Mouse (Mus musculus) 3134 (cell line): Measurements from ENCODE around the gene C1rl.
"Not testable (repeated sequence)": the region's sequence is repeated elsewhere in the genome, so short reads cannot be mapped to it uniquely, and the experiment has no call there.

ENCODE experiments used
- DNase-seq: peaks from one replicate; pipeline ENCODE4 v3.0.0-alpha.2; 2011; ENCODE audit warnings: low spot score; ENCODE audit not compliant: insufficient read length; ENCODE audit errors: extremely low read depth

C1rl gene

DNA sequence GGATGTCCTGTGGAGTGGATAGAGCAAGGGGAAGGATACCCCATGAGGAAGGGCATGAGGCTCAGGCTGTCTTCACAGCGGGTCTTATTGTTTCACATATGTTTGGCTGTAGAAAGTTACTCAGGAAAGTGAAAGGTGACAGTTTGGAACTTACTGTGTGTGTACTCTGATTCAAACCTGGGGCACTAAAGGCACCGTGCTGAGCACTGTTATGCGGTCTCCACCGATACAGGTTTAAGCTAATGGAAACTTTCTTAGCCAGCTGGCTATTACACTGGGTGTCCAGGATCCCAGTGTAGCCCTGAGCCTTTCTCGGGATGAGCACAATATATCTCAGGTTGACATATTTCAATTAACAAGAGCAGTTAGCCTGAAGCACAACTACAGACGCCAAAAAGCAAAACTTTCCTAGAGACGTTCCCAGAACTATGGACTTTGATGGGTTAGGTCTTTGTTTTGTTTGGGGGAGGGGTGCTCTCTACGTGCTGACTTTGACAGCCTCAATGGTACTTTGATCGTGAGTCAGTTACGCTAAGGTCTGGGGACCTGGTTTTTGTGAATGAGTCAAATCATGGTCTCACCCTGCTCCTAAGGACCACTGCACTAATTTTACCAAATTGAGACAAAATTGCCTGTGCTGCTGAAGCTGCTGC is 7.1 kb downstream of the C1rl start:
- DNase-seq: no peak

DNA sequence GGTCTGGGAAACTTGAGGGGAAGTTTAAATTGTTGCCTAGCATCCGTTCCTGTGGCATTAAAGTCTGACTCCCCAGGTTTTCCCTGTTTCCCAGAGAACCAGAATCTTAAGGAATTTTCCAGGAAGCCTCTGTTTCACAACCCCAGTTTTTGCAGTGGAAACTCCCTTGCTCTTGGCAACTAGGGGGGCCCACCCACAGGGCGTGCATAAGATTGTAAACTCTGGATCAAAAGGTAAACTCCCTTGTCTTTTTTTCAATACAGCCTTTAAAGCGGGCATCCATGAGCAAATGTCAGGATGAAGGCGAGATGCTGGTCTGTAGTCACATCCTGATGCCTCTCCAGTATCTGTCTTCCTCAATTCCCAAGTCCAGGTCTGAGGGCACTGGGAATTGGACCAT is 8.6 kb downstream of the C1rl start:
- no peak for DNase-seq

DNA sequence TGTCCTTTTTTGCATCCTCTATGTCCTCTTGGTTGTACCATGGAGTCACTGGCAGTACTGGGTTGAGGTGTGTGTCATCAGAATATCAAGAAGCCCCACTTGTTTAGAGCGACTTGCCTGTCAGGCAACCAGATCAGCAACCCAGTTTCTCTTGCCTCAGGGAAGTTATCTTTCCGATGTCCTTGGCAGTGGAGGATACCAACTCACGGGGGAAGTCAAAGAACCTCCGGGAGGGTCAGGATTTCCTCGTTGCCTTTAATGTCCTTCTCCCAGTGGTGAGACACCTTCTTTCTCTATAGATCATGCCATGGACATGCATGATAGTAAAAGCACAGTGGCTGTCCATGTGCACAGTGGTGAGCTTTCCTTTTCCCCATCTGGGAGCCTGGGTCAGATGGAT is 9.1 kb downstream of the C1rl start:
- no peak for DNase-seq

DNA sequence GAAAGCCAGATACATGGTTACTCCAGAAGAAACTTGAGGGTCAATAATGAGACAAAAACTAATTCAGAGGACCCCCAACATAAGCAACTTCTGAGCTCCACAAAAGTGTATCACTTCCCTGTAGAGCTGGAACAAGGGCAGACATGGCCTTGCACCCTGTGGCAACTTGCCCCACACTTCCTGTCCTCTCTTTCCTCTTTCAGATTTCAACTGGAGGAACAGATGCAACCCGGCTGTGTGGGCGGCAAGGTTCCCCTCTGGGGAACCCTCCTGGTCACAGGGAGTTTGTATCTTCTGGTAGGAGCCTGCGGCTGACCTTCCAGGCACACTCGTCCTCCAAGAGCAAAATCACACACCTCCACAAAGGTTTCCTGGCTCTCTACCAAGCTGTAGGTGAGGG is 12.1 kb downstream of the C1rl start:
- no peak for DNase-seq

DNA sequence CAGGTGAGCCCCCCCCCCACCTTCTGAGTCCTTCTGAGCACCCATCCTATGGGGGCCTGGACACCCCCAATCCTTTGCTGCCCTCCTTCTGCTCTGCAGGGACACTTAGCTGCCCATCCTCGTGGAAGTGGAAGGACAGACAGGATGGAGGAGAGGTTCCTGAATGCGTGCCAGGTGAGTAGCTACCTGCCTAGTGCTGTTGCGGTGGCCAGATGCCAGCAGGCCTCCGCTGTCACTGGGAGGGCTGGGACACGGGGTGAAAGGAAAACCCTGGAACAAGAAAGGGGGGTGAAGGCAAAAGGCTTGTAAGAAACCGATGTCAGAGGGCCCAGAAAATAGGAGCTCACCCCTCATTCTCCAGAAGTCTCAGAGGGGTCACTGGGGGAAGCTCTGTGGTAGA is 14.1 kb downstream of the C1rl start:
- no peak for DNase-seq

DNA sequence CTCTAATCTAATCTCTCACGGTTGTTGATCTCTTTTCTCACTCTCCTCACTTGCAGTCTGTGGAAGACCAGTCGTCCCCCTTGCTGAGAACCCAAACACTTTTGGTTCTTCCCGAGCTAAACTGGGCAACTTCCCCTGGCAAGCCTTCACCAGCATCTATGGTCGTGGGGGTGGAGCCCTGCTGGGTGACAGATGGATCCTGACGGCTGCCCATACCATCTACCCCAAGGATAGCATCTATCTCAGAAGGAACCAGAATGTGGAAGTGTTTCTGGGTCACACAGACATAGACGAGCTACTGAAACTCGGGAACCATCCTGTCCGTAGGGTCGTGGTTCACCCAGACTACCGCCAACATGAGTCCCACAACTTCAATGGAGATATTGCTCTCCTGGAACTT is 15.4 kb downstream of the C1rl start:
- DNase-seq: no peak

DNA sequence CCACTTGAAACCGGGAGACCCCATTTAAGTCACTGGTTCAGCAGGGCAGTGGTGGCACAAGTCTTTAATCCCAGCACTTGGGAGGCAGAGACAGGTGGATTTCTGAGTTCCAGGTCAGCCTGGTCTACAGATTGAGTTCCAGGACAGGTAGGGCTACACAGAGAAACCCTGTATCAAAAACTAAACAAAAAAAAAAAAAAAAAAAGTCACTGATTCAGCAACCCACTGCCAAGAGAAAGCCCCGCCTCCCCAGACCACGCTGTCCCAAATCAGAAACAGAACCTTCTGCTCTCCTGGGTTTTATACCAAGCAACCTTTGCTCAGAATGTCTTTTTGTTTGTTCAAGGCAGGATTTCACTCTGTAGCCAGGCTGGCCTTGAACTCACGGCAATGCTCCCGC is 16.3 kb downstream of the C1rl start:
- not testable (repeated sequence) for DNase-seq

DNA sequence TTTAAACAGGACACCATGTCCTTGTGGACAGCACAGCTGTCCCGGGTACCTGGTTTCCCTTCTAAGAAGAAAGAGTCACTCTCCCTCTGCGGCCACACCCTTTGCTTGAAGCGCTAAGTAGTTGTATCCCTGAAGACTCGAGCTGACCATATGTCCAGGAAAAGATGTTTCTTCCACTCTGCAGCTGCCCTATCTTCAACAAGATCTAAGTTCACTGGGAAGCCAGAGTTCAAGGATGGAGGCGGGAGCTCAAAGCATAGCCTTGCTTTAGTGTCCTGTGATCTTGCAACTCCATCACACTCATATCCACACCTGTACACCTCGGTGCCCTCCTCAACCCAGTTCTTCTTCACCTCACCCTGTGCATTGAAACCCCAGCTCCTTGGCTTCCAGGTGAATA is 19.0 kb downstream of the C1rl start:
- no peak for DNase-seq

DNA sequence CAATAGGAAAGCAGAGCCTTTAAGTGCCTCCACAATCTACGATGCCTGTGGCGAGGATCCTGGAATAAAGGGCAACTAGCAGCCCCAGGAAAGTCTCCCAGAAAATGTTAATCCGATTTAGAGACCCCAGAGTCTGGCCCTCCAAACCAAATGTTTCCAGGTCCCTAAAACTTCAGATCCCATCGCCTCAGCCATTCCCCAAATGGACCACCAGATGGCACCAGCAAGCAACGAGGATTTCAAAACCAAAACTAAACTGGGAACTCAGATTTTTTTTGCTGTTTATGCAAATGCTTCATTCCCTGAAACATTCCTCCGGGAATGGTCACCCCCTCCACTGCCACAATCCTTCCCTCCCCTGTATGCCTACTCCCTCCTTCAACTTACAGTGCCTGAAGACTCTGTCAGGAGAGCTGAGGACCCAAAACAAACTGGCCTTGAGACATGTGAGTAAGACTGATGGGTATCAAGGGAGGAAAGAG is 19.5 kb downstream of the C1rl start, which contains the start of gene C1ra:
Gene C1ra, plus strand, starts transcription at position 51 of the 482 bp plus-strand sequence.
- DNase-seq: peak; percentile 54

DNA sequence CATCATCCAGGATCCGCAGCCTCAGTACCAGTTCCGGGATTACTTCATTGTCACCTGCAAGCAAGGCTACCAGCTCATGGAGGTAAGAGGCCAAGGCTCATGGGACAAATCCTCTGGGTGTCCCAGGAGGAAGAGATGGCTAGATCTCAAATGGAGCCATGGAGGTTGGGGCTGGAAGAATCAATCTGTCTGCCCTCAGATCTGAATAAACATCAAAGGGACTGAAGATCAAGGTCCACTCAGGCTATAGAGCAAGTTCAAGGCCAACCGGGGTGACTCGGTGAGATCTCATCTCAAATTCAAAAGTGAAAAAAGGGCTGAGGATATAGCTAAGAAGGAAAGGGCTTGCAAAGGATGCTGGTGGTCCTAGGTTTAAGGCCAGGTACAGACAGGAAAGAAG is 24.8 kb downstream of the C1rl start:
- DNase-seq: not testable (repeated sequence)

DNA sequence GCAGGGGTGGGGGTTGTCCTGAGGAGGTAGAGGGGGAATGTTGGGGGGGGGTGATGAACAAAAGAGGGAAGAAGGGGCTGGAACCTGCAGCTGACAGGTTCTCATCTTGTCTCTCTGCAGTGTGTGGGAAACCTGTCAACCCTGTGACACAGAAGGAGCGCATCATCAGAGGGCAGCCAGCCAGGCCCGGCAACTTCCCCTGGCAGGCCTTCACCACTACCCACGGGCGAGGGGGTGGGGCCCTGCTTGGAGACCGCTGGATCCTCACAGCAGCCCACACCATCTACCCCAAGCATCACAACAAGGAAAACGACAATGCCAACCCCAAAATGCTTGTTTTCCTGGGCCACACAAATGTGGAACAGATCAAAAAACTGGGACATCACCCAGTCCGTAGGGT is 29.2 kb downstream of the C1rl start:
- not testable (repeated sequence) for DNase-seq

DNA sequence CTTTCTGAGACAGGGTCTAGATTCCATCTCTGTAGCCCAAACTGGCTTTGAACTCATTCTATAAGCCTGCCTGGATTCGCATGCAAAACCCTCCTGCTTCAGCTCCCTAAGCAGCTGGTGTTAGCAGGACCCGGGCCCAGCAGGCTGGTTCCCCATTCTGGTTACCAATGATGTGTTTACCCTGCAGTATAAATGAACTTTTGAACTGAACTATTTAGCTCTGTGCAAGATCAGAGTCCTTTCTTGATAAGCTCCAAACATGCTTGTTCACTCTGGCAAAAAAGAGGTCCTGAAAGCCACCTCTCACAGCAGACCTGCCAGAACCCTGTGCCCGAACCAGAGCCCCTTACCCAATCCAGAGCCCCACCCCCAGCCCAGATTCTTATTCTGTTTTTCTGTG is 35.0 kb downstream of the C1rl start:
- no peak for DNase-seq

DNA sequence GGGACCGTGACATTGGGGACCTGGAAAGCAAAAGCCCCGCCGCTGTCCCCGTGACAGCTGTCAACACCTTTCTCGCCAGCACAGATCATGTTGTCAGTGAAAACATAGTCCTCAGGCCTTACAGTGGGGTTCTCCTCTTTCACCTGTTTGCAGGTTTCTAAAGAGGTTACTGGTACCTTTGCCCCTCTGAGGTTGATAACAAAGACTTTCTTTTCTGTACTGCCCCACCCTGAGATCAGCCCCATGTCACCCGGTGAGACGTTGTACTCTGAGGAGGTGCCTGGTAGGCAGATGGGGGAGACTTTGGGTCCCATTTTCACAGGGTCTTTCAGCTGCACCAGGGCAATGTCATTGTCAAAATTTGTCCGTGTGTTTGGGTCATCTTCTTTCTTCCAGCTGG is 38.2 kb downstream of the C1rl start:
- no peak for DNase-seq

DNA sequence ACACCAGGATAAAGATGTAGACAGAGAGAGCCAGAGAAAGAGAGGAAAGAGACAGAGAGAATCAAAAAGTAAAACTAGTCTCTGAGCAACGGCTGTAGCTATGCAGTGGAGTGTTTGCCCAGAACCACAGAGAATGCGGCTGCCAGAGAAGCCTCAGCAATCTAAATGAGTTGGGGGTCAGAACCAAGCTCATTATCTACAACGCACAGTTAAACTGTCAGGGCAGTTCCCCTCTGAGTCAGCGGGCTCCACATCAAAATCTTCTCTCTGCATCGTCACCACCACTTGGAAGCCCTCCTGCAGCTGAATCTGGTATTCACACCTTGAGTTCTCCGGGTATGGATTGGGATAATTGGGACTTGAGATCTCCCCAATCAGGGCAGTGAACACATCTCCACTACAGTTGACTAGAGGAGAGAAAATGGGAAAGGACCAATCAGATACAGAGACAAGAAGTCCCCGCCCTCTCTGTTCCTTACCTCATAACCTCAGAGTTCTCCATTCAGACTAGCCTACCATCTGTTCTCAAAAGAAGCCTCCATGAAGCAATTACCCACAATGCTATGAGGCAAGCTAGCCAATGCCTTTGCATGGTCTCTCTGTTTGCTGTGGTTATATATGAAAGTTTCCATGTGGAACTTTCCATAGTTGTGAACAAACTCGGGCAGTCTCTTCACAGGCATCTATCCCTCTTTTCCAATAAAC is 43.4 kb downstream of the C1rl start:
- DNase-seq: not testable (repeated sequence)

DNA sequence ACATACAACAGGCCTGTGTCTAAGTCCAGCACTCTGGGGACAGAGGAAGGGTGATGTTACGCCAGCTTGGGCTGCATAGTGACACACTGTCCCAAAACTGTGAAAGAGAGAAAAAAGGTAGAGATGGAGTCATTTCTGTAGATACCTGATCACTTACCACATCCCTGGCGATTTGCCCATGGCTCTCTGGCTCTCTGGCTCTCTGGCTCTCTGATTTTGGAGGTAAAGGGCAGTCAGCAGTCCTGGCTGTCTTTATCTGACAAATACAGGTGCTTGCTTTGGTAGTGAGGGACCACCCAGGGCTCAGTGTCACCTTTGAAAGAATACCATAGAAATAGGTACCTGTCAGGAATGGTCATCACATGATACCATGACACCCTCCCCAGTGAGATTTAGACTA is 48.3 kb downstream of the C1rl start:
- not testable (repeated sequence) for DNase-seq

DNA sequence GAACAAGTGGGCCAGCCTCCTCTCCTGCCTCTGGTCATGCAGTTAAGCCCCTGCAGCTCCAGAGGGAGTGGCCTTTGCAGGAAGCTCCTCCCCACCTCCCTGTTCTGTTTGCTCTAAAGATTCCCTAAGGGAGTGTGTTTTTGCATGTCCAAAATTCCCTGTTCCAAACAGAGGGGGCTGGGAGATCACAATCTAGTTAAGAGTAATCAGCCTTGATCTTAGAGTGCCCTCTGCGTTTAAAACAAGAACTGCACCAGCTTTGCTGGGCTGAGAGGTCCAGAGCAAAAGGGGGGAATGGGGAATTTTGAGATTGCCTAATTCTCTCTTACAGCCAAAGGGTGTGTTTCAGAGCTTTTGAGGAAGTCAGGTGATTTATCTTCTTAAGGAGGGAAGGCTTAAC is 49.4 kb downstream of the C1rl start, which contains the start of gene C1s1:
Gene C1s1, minus strand, starts transcription at position 76 of the 400 bp plus-strand sequence.
- peak; percentile 51 for DNase-seq

DNA sequence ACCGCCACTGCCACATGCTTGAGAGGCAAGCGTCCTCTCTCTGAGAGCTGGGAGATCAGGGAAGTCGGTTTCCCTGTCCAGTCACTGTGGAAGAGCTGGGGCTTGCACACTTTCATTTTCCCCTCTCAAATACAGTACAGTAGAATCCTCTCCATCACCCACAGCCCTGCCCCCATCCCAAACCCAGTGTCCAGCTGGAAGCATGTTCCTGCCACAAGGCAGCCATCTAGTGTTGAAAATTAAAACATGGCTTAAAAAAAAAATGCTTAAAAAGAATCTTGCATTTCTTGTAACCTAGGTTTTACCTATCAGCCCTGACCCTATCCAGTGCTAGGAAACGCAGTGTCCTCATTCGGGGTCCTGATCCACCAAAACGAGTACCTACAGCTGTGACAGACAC is 51.6 kb downstream of the C1rl start:
- peak; percentile 29 for DNase-seq

DNA sequence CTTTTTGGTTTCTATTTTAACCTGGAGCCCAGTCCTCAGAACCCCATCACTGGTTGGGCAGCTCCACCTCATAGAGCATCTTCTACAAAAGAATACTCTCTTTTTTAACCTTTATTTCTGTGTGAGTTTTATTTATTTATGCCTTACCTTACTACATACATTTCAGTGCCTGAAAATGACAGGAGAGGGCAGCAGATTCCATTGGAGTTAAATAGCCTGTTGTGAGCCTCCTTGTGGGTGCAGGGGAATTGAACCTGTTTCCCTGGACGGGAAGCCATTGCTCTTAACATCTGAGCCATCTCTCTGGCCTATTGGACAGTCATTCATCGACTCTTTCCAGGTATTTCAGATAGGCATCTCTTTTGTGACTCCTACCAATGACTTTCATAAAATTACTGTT is 52.5 kb downstream of the C1rl start:
- no peak for DNase-seq

DNA sequence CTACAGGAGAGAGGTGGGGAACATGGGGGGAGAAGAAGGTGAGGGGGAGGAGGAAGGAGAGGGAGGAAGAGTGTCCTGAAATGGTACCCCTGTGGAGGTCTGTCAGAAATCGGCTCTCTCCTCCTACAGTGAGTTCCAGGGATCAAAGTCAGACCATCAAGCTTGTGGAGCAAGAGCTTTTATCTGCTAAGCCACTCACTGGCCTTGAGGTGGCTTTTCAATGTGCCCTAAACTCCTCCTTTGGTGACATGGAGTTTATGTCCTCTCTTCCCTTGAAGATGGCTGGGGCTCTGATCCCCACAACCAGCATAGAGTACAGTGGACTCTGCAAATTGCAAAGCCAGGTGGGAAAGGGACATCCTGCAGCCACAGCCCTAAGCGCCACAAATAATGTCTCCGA is 55.1 kb downstream of the C1rl start:
- not testable (repeated sequence) for DNase-seq

DNA sequence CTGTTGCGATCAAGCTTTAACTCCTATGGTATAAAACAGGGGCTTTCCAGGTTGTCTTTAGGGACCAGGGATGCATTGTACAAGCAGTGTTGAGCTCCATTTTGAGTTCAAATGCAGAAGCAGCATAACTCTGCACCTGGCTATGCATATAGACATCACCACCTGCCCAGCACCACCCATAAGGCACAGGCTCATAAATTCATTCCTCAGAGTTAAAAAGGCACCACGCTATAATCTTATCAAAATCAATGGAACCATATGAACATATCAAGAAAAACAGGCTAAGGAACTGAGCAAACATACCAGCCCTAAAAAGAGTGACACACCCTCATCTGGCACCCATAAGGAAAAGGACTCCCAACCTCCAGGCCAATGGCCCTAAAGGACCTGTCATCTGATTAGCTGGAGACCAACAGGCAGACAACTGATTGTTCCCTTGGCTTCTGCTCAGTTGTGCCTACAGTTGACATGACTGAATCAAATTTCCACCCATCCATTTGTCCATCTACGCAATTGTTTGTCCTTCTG is 56.2 kb downstream of the C1rl start:
- DNase-seq: no peak

DNA sequence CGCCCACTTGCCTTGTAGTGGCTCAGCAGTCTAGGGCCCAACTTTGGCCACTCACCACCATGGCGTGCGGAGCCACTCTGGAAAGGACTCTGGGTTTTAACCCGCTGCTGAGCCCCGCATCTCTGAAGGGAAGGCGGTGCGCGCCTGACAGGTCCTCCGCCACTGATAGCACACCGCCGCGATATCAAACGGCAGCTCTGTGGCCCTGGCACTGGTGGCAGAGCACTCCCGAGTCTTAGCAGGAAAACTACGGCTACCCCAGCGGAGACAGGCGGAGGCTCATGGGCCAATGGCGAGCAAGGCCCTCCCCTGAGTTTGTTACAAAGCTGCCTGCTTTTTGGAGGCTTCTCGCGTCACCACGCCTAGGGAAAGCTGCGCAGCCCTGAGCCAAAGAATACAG is 59.9 kb downstream of the C1rl start:
- no peak for DNase-seq

DNA sequence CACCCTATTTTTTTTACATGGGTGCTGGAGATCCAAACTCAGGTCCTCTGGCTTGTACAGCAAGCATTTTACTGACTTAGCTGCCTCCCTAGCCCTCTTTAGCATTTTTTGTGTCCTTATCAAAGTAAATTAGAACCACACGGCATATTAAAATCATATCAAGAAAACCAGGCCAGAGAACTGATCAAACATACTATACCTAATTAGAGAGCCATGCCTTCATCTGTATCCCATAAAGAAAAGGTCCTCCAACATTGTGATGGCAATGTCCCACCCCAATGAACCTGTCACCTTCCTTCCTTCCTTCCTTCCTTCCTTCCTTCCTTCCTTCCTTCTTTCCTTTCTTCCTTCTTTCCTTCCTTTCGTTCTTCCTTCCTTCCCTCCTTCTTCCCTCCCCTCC is 63.0 kb downstream of the C1rl start:
- DNase-seq: not testable (repeated sequence)
